Mouse (Mus musculus) kidney, embryonic 14.5 days (tissue): Measurements from ENCODE around the gene Pspc1. TPM values are rescaled to one million over a fixed set of nuclear protein-coding genes. Genes with fewer than 3 reads are reported as not detected.
"Not testable (repeated sequence)": the region's sequence is repeated elsewhere in the genome, so short reads cannot be mapped to it uniquely, and the experiment has no call there.

Experiments
- ATAC-seq: fragments of 200-750 bp; cut with Nextera tagmentation; 2 replicates; pipeline ENCODE4 v1.8.0; 2017; ENCODE audit warnings: moderate number of reproducible peaks, mild to moderate bottlenecking, moderate TSS enrichment, moderate library complexity; ENCODE audit not compliant: low FRiP score, low TSS enrichment
- H3K27ac ChIP-seq: fragments of 300-500 bp; sonication (generic); 2 replicates; pipeline ENCODE4 v1.5.1; 2014; ENCODE audit warnings: low read depth, mild to moderate bottlenecking, low read length, moderate library complexity, mixed read lengths
- H3K27me3 ChIP-seq: fragments of 300-500 bp; sonication (generic); 2 replicates; pipeline ENCODE4 v1.6.1; 2014; ENCODE audit warnings: mild to moderate bottlenecking, low read length; ENCODE audit not compliant: control insufficient read depth, insufficient read depth
- H3K36me3 ChIP-seq: fragments of 300-500 bp; sonication (generic); 2 replicates; pipeline ENCODE4 v1.6.1; 2014; ENCODE audit warnings: low read length, mixed read lengths; ENCODE audit not compliant: control insufficient read depth, insufficient read depth
- H3K4me1 ChIP-seq: fragments of 300-500 bp; sonication (generic); 2 replicates; pipeline ENCODE4 v1.6.1; 2014; ENCODE audit warnings: low read length, mixed read lengths; ENCODE audit not compliant: control insufficient read depth, insufficient read depth
- H3K4me2 ChIP-seq: fragments of 300-500 bp; sonication (generic); replicated peaks from 2 replicates; pipeline ENCODE4 v1.6.1; 2014; ENCODE audit warnings: low read depth, mild to moderate bottlenecking, low read length
- H3K4me3 ChIP-seq: fragments of 300-500 bp; sonication (generic); 2 replicates; pipeline ENCODE4 v1.5.1; 2014; ENCODE audit warnings: mild to moderate bottlenecking, low read length
- H3K9ac ChIP-seq: fragments of 300-500 bp; sonication (generic); 2 replicates; pipeline ENCODE4 v1.6.1; 2014; ENCODE audit warnings: low read depth, mild to moderate bottlenecking, low read length, moderate library complexity
- H3K9me3 ChIP-seq: fragments of 300-500 bp; sonication (generic); 2 replicates; pipeline ENCODE4 v1.6.1; 2016; ENCODE audit warnings: low read length; ENCODE audit not compliant: control insufficient read depth
- whole genome bisulfite sequencing: fragments of 180-500 bp; shearing (Covaris S2); extraction: QIAGEN DNeasy Blood & Tissue Kit; methylation state at CpG from one replicate; pipeline ENCODE4 v1.1.7; 2014; 5-methylcytosine and 5-hydroxymethylcytosine counted together
- polyA plus RNA-seq: library from polyadenylated mRNA; unstranded; fragments of >200 nt; fragmentation: Nextera tagmentation; extraction: Ambion mirVana; gene quantifications from 2 replicates; pipeline ENCODE4 v1.2.1, GENCODE M21; 2014

Pspc1 gene
- 46.7 and 47.7 TPM in 2 replicates for polyA plus RNA-seq

DNA sequence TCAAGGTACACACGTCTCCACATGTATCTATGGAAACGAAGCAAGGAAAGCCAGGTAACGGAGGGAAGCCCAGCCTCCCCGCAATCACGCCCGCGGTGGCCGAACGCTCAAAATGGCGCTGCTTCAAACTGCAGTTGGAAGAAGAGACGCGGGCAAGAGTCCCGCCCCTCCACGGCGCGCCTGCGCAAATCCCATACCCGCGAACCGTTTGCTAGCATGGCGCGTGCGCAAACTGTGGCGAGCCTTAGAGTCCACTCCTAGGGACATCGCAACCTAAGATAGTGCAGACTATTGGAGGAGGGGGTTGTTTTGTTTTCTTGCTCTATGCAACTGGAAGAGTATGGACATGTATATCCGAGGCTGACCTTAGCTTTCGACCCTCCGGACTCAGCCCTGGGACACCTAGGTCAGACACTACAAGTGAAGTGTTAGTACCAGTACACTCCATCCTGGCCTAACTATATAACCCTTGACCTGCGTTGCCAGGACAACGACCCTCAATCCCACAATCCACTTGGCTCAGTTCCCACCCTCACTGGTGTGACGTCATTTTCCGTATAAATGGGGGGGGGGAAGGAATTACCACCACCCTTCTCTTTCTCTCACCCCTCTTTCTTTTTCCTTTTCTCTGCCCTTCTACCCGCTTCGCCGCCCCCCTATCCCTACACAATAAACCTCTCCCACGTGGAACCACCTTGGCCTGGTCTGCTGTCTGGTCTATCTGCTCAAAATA, at the start of gene Pspc1:
Gene Pspc1, minus strand, starts transcription at position 117 of the 733 bp plus-strand sequence.
- Histone ChIP-seq H3K4me1 (peaks cover 18% of the 10 kb centered on the region), H3K9ac (peak within 1 kb of the TSS; percentile 95), H3K4me3 (peak within 1 kb of the TSS; percentile 96), H3K27ac (peak within 1 kb of the TSS; percentile 97), H3K36me3 (no peaks in the 10 kb centered on the region), H3K27me3 (no peaks in the 10 kb centered on the region), H3K9me3 (no peaks in the 10 kb centered on the region), H3K4me2 (peak within 1 kb of the TSS; percentile 72)
- peak; percentile 98 for ATAC-seq
- WGBS = under 1% methylated on average over 36 of the region's 36 CpGs

GRCm38 (mm10) chr14:56824562-56824961, 46.4 kb upstream of the Pspc1 start:
- no peaks in the 10 kb centered on the region for H3K27me3 ChIP-seq
- no peak overlapping the region for H3K27ac ChIP-seq
- H3K4me2 ChIP-seq = no peak overlapping the region
- no peaks in the 10 kb centered on the region for H3K36me3 ChIP-seq
- H3K9ac ChIP-seq = no peak overlapping the region
- no peaks in the 10 kb centered on the region for H3K9me3 ChIP-seq
- no peak overlapping the region for H3K4me3 ChIP-seq
- ATAC-seq = no peak
- no peaks in the 10 kb centered on the region for H3K4me1 ChIP-seq

DNA sequence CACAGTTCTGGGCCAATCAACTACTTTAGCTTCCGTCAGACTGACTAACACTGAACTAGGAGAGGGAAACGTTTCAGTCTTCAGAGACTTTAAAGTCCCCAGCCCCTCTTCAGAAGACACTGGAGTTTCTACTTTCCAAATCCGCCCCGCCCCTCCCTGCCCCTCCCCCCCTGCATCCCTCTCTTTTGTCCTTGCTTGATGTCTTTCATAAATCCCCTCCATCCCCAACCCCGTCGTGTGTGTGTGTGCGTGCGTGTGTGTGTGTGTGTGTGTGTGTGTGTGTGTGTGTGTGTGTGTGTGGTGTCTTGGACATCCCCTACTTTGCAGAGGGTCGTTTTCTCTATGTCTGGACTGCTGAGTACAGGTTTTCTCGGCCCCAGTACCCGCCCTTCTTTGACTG, 39.5 kb upstream of the Pspc1 start:
- Histone ChIP-seq H3K36me3 (no peaks in the 10 kb centered on the region), H3K9ac (no peak overlapping the region), H3K4me2 (no peak overlapping the region; the same call in 1 of the 2 replicates), H3K27ac (no peak overlapping the region), H3K4me1 (0 out of 2 replicates have a peak, but pooled peaks cover 3% of the 10 kb centered on the region), H3K9me3 (no peaks in the 10 kb centered on the region), H3K4me3 (no peak overlapping the region), H3K27me3 (no peaks in the 10 kb centered on the region)
- 16% methylated on average over 11 of the region's 11 CpGs for WGBS
- no peak for ATAC-seq

GRCm38 (mm10) chr14:56817131-56817530, 39.0 kb upstream of the Pspc1 start:
- Histone ChIP-seq H3K9ac (no peak overlapping the region), H3K27ac (no peak overlapping the region), H3K27me3 (no peaks in the 10 kb centered on the region), H3K4me2 (no peak overlapping the region), H3K4me1 (0 out of 2 replicates have a peak, but pooled peaks cover 3% of the 10 kb centered on the region), H3K4me3 (no peak overlapping the region), H3K9me3 (no peaks in the 10 kb centered on the region), H3K36me3 (no peaks in the 10 kb centered on the region)
- ATAC-seq = no peak
- 53% methylated on average over 4 of the region's 4 CpGs for WGBS

- Histone ChIP-seq H3K9me3 (no peaks in the 10 kb centered on the region), H3K9ac (no peak overlapping the region), H3K4me2 (no peak overlapping the region), H3K36me3 (no peaks in the 10 kb centered on the region), H3K4me1 (0 out of 2 replicates have a peak, but pooled peaks cover 3% of the 10 kb centered on the region), H3K4me3 (no peak overlapping the region), H3K27ac (no peak overlapping the region), H3K27me3 (no peaks in the 10 kb centered on the region)
- ATAC-seq = no peak
- 91% methylated on average over 4 of the region's 4 CpGs for WGBS
These were observed 38.4 kb upstream of the Pspc1 start for GRCm38 (mm10) chr14:56816541-56816940.

- H3K27ac ChIP-seq = peak overlapping the region; percentile 95
- WGBS = under 1% methylated on average over 29 of the region's 35 CpGs
- H3K9me3 ChIP-seq = no peaks in the 10 kb centered on the region
- no peaks in the 10 kb centered on the region for H3K27me3 ChIP-seq
- H3K4me3 ChIP-seq = peak overlapping the region; percentile 52
- H3K4me1 ChIP-seq = 0 out of 2 replicates have a peak, but pooled peaks cover 9% of the 10 kb centered on the region
- H3K9ac ChIP-seq = peak overlapping the region; percentile 79
- peaks cover 7% of the 10 kb centered on the region; the same call in 1 of the 2 replicates for H3K36me3 ChIP-seq
- ATAC-seq = peak; percentile 48
- H3K4me2 ChIP-seq = peak overlapping the region; percentile 52
These were observed 34.5 kb upstream of the Pspc1 start for GRCm38 (mm10) chr14:56812520-56813036.

DNA sequence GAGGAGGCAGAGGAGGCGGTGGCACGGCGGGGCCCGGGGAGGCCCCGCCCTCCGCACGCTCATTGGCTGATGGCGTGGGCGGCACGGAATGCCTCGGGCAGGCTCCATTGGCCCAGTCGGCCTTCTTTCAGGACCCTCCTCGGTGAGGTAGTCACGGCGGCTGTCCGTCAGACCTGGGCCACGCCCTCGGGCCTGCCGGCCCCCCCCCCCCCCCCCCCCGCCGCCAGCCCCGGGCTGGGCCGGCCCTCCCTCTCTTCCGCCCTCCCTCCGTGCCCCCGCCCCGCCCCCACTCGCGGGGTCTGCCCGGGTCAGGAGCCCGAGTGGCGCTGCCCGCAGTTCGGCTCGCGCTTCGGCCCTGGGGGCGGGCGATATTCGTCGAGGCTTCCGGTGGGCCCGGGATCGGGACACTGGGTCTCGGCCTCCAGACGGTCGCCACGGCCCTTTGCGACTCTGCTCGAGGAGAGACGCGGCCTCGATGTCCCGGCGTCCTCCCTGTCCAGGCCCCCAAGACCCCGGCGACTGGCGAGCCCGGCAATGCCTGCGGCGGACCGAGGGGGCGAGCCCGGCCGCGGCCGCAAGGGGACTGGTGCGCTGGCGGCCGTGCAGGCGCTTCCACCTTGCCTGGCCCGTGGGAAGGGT, 33.7 kb upstream of the Pspc1 start, which contains the start of gene Zmym5:
Gene Zmym5, minus strand, starts transcription at position 16 of the 639 bp plus-strand sequence.
- H3K36me3 ChIP-seq, H3K9me3 ChIP-seq, H3K27me3 ChIP-seq, H3K4me1 ChIP-seq: not testable (repeated sequence)
- whole genome bisulfite sequencing = 0% methylated on average over 23 of the region's 72 CpGs
- Histone ChIP-seq H3K4me2 (peak within 1 kb of the TSS; percentile 62), H3K9ac (peak within 1 kb of the TSS; percentile 89), H3K27ac (peak within 1 kb of the TSS; percentile 95), H3K4me3 (peak within 1 kb of the TSS; percentile 67)
- ATAC-seq = peak; percentile 98

DNA sequence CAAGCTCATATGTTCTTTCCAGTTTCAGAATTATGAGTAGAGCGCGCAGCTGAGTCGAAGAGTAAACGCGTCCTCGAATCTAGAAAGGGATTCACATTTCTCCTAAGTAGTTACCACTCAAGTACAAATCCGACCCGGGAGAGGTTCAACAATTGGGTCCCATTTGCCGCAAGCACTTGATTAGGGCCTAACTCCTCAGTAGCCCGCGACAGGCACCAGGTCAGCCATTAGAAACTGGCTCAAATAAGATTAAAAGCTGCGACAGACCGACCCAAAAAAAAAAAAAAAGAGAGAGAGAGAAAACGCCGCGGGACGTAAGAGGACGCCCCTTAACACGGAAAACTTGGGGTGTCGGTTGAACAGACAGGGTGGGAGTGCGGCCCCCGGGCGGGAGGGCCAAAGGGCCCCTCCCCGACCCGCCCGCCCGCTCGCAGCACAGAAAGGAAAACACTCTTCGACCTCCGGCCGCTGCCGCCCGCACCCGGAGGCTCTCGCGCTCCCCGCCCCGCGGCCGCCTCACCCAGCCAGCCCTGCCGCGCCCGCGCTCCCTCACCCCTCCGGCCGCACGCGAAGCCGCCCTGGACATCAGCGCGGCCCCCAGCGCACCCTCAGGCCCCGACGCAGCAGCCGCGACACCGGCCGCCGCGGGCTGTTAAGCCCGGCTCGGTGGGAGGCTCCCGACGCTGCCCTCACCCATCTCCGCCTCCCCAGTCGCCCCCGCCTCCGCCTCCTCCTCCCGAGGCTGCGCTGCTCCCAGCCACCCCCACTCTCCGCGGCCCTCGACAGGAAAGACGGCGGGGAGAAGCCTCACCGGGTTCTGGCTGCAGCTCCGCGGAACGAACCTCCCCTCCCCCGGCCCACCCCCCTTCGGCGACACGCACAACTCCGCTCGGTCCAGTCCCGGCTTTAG, 32.9 kb upstream of the Pspc1 start:
- H3K4me2 ChIP-seq = peak overlapping the region; percentile 62
- H3K36me3 ChIP-seq, ATAC-seq, H3K9me3 ChIP-seq, H3K27me3 ChIP-seq, H3K4me1 ChIP-seq: not testable (repeated sequence)
- H3K4me3 ChIP-seq = peak overlapping the region; percentile 67
- peak overlapping the region; percentile 89 for H3K9ac ChIP-seq
- WGBS = under 1% methylated on average over 44 of the region's 86 CpGs
- H3K27ac ChIP-seq = peak overlapping the region; percentile 88
